ENCODE assay signal across 28 mouse cellular contexts in the genomic region with DNA sequence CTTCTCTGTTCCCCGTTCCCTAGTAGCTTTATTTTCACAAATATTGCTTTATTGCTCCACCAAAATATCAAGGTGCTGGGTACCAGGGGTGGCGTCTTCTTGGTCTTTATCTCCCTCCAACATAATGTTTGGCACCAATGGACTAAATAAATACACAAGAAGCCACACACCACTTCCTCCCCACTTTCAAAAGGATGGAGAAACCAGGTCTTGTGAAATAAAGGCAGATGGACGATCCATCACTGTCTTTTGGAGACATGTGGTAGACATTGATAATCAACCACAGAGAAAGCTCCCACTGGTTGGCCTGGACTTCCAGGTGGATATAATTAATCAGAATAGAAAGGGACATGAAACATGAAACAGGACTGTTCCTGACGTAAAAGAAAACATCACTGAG. TPM values are rescaled to one million over a fixed set of nuclear protein-coding genes. Genes with fewer than 3 reads are reported as not detected.
"Had no signal": no experiment of that assay in that cellular context is flagged by ENCODE, and none has a peak within 500 bp of the region (broad histone marks: within the 10 kb centered on the region; RNA-seq: fewer than 3 reads in every experiment).

No protein-coding gene starts in this region.

- H3K27ac ChIP-seq: left cerebral cortex, adult 2 months; liver, embryonic 13.5 days; midbrain, embryonic 10.5 days; midbrain, embryonic 13.5 days; neural tube, embryonic 12.5 days had no signal

- DNase-seq: kidney, adult 8-10 months; kidney, postnatal 10 days; kidney, postnatal 36 days; layer of hippocampus, postnatal 36 days; liver, embryonic 13.5 days; lung, adult 2 months; lung, postnatal 14 days; lung, postnatal 4 days; retina, postnatal 1 day; right cerebral cortex, postnatal 25 days; spleen, adult 18-20 months; thymus, adult 18-20 months; thymus, postnatal 36 days had no signal

- H3K4me1 ChIP-seq: liver, embryonic 13.5 days had no signal

- H3K4me3 ChIP-seq: left cerebral cortex, adult 2 months; liver, embryonic 13.5 days; midbrain, embryonic 10.5 days; midbrain, embryonic 13.5 days; neural tube, embryonic 12.5 days had no signal

- H3K9ac ChIP-seq: liver, embryonic 13.5 days; midbrain, embryonic 13.5 days; neural tube, embryonic 12.5 days had no signal

- H3K4me2 ChIP-seq: liver, embryonic 13.5 days; midbrain, embryonic 13.5 days; neural tube, embryonic 12.5 days had no signal

- H3K36me3 ChIP-seq: liver, embryonic 13.5 days; midbrain, embryonic 10.5 days; midbrain, embryonic 13.5 days; neural tube, embryonic 12.5 days had no signal

- H3K9me3 ChIP-seq: liver, embryonic 13.5 days; megakaryocyte, embryonic 14.5 days; midbrain, embryonic 10.5 days; midbrain, embryonic 13.5 days; neural tube, embryonic 12.5 days had no signal

- H3K27me3 ChIP-seq: liver, embryonic 13.5 days; neural tube, embryonic 12.5 days had no signal

- ATAC-seq: intestine, postnatal 0 days; midbrain, embryonic 13.5 days had no signal

RNA-seq across cellular contexts. Expression of a gene that starts 45.6 kb away (rescaled TPM):
- total RNA-seq: layer of hippocampus, adult 8-10 months; layer of hippocampus, postnatal 10 days; layer of hippocampus, postnatal 36 days; left cerebral cortex, adult 2 months; left cerebral cortex, postnatal 10 days; left cerebral cortex, postnatal 36 days; neutrophil, adult 5-6 weeks had no signal
- polyA plus RNA-seq: limb, embryonic 11.5 days; limb, embryonic 14.5 days; liver, adult 2 months; lung, adult 2 months; lung, embryonic 16.5 days had no signal
